Mouse (Mus musculus) CH12.LX (cell line): ENCODE results near the gene Plekhs1. TPM values are rescaled to one million over a fixed set of nuclear protein-coding genes. Genes with fewer than 3 reads are reported as not detected.

Source experiments
- DNase-seq: peaks from one replicate; pipeline ENCODE4 v3.0.0-alpha.2; 2013; ENCODE audit errors: extremely low read depth
- H3K27ac ChIP-seq: 2 replicates; pipeline ENCODE4 v1.5.1; 2012; ENCODE audit warnings: low read depth, mild to moderate bottlenecking, control low read depth, moderate library complexity; ENCODE audit not compliant: insufficient read depth
- H3K27me3 ChIP-seq: replicated peaks from 2 replicates; pipeline ENCODE3; 2012; ENCODE audit warnings: inconsistent platforms
- H3K36me3 ChIP-seq, 2 experiments: replicated peaks in 1 of 2; 2 replicates each; pipeline versions ENCODE3 to v1.6.1; 2012; ENCODE audit warnings: inconsistent platforms in 1 of 2, low read length in 1 of 2, mild to moderate bottlenecking in 1 of 2, mixed read lengths in 1 of 2, moderate library complexity in 1 of 2; ENCODE audit not compliant: control insufficient read depth in 1 of 2, insufficient read depth in 1 of 2
- H3K4me1 ChIP-seq, 2 experiments: 2 replicates each; pipeline ENCODE4 v1.6.1; 2012; ENCODE audit warnings: inconsistent platforms in 1 of 2, moderate library complexity in 1 of 2; ENCODE audit not compliant: insufficient read depth in 2 of 2, control insufficient read depth in 1 of 2
- H3K4me2 ChIP-seq: 2 replicates; pipeline ENCODE4 v1.6.1; 2012; ENCODE audit warnings: low read depth, mild to moderate bottlenecking, control low read depth; ENCODE audit not compliant: poor library complexity, insufficient read depth, severe bottlenecking
- H3K4me3 ChIP-seq, 3 experiments: fragments of 150-350 bp in 1 of 3; sonication (generic) in 1 of 3; replicated peaks in 1 of 3; 2 replicates each; pipeline versions ENCODE3 to v1.5.1; 2011 to 2012; ENCODE audit warnings: low read depth in 2 of 3, low read length in 2 of 3, mild to moderate bottlenecking in 2 of 3, moderate library complexity in 2 of 3, control low read depth in 1 of 3, improper control_type of control experiment in 1 of 3, inconsistent platforms in 1 of 3, mixed read lengths in 1 of 3; ENCODE audit not compliant: poor library complexity in 1 of 3
- H3K79me2 ChIP-seq: replicated peaks from 2 replicates; pipeline ENCODE4 v1.6.1; 2012; ENCODE audit warnings: mild to moderate bottlenecking, moderate library complexity; ENCODE audit not compliant: control insufficient read depth, poor library complexity, insufficient read depth, severe bottlenecking; ENCODE audit errors: extremely low read depth
- H3K9ac ChIP-seq: 2 replicates; pipeline ENCODE4 v1.6.1; 2012; ENCODE audit warnings: low read depth, mild to moderate bottlenecking, control low read depth, moderate library complexity; ENCODE audit not compliant: insufficient read depth
- H3K9me3 ChIP-seq: replicated peaks from 2 replicates; pipeline ENCODE3; 2012; ENCODE audit warnings: low read length, inconsistent platforms, mixed read lengths
- BHLHE40 ChIP-seq: IDR thresholded peaks from 2 replicates; pipeline ENCODE4 v1.6.1; 2011; ENCODE audit warnings: mild to moderate bottlenecking, low read depth, low read length, improper control_type of control experiment
- CTCF ChIP-seq, 2 experiments: IDR thresholded peaks in 1 of 2; conservative IDR thresholded peaks in 1 of 2; 2 replicates each; pipeline ENCODE4 v1.5.1; 2011 to 2012; ENCODE audit warnings: low read depth in 2 of 2, low read length in 2 of 2, improper control_type of control experiment in 1 of 2, inconsistent platforms in 1 of 2, mild to moderate bottlenecking in 1 of 2, moderate library complexity in 1 of 2
- E2F4 ChIP-seq: IDR thresholded peaks from 2 replicates; pipeline ENCODE4 v1.6.1; 2011; ENCODE audit warnings: low read depth, low read length, improper control_type of control experiment; ENCODE audit not compliant: insufficient replicate concordance
- ELF1 ChIP-seq: IDR thresholded peaks from 2 replicates; pipeline ENCODE4 v1.6.1; 2014; ENCODE audit warnings: low read depth, mild to moderate bottlenecking, inconsistent platforms, low read length, improper control_type of control experiment
- ETS1 ChIP-seq: conservative IDR thresholded peaks from 2 replicates; pipeline ENCODE4 v1.6.1; 2012; ENCODE audit warnings: low read depth, mild to moderate bottlenecking, inconsistent platforms, low read length, improper control_type of control experiment, moderate library complexity
- GABPA ChIP-seq: IDR thresholded peaks from 2 replicates; pipeline ENCODE4 v1.6.1; 2012; ENCODE audit warnings: low read depth, low read length, improper control_type of control experiment, inconsistent platforms; ENCODE audit not compliant: insufficient replicate concordance
- HCFC1 ChIP-seq: IDR thresholded peaks from 2 replicates; pipeline ENCODE4 v1.6.1; 2012; ENCODE audit warnings: low read depth, mild to moderate bottlenecking, inconsistent platforms, low read length, improper control_type of control experiment
- MAFK ChIP-seq: IDR thresholded peaks from 2 replicates; pipeline ENCODE4 v1.6.1; 2011; ENCODE audit warnings: low read length, improper control_type of control experiment; ENCODE audit not compliant: insufficient replicate concordance
- MAZ ChIP-seq: IDR thresholded peaks from 2 replicates; pipeline ENCODE4 v1.6.1; 2012; ENCODE audit warnings: low read depth, mild to moderate bottlenecking, inconsistent platforms, low read length, improper control_type of control experiment, moderate library complexity
- NRF1 ChIP-seq: IDR thresholded peaks from 2 replicates; pipeline ENCODE4 v1.6.1; 2014; ENCODE audit warnings: low read depth, mild to moderate bottlenecking, inconsistent platforms, low read length, improper control_type of control experiment, moderate library complexity
- PAX5 ChIP-seq: IDR thresholded peaks from 2 replicates; pipeline ENCODE4 v1.6.1; 2012; ENCODE audit warnings: low read length, inconsistent platforms, mixed read lengths
- POLR2AphosphoS2 ChIP-seq: IDR thresholded peaks from 2 replicates; pipeline ENCODE4 v1.6.1; 2011; ENCODE audit warnings: low read depth, low read length, improper control_type of control experiment
- RAD21 ChIP-seq: IDR thresholded peaks from 2 replicates; pipeline ENCODE4 v1.6.1; 2011; ENCODE audit warnings: low read depth, mild to moderate bottlenecking, low read length, improper control_type of control experiment, moderate library complexity
- RCOR1 ChIP-seq: conservative IDR thresholded peaks from 2 replicates; pipeline ENCODE4 v1.6.1; 2012; ENCODE audit warnings: low read depth, mild to moderate bottlenecking, inconsistent platforms, low read length, improper control_type of control experiment
- SMC3 ChIP-seq: IDR thresholded peaks from 2 replicates; pipeline ENCODE4 v1.6.1; 2011; ENCODE audit warnings: low read depth, low read length, improper control_type of control experiment
- TBP ChIP-seq: conservative IDR thresholded peaks from 2 replicates; pipeline ENCODE4 v1.6.1; 2011; ENCODE audit warnings: low read depth, low read length, improper control_type of control experiment
- USF2 ChIP-seq: conservative IDR thresholded peaks from 2 replicates; pipeline ENCODE4 v1.6.1; 2011; ENCODE audit warnings: low read depth, low read length, improper control_type of control experiment
- ZC3H11A ChIP-seq: IDR thresholded peaks from 2 replicates; pipeline ENCODE4 v1.6.1; 2012; ENCODE audit warnings: low read depth, mild to moderate bottlenecking, inconsistent platforms, low read length, improper control_type of control experiment
- ZKSCAN1 ChIP-seq: IDR thresholded peaks from 2 replicates; pipeline ENCODE4 v1.6.1; 2012; ENCODE audit warnings: low read depth, inconsistent platforms, low read length, improper control_type of control experiment, borderline replicate concordance
- ZMIZ1 ChIP-seq: IDR thresholded peaks from 2 replicates; pipeline ENCODE4 v1.6.1; 2012; ENCODE audit warnings: low read depth, mild to moderate bottlenecking, inconsistent platforms, low read length, improper control_type of control experiment
- ZNF384 ChIP-seq: IDR thresholded peaks from 2 replicates; pipeline ENCODE4 v1.6.1; 2012; ENCODE audit warnings: low read depth, low read length, improper control_type of control experiment, inconsistent platforms
- dilution Hi-C: fragments of 300-500 bp; cut with MboI; formaldehyde crosslinking; loops from 2 replicates; pipeline ENCODE4 v1.14.3; 2020; ENCODE audit warnings: low sequenced_read_pairs; ENCODE audit not compliant: extremely low pct_unique_long_range_greater_than_20kb, extremely low pct_ligation_motif_present
- in situ Hi-C: fragments of 300-500 bp; cut with MboI; formaldehyde crosslinking; loops from 3 replicates; pipeline ENCODE4 v1.14.3; 2019; ENCODE audit warnings: low sequenced_read_pairs, low pct_ligation_motif_present, low pct_unique_long_range_greater_than_20kb, mixed read lengths
- polyA plus RNA-seq: library from polyadenylated mRNA; unstranded; fragments of >175 nt; gene quantifications from 2 replicates; pipeline ENCODE4 v1.2.1, GENCODE M21; 2012; ENCODE audit warnings: low read depth; ENCODE audit not compliant: insufficient read length
- total RNA-seq, 2 experiments: library from RNA; depleted of rRNA; stranded (reverse); fragments of 300-350 nt in 1 of 2; fragments of >200 nt in 1 of 2; gene quantifications; 2 replicates each; pipeline ENCODE4 v1.2.3; 2012 to 2014

The Plekhs1 gene
- total and polyA plus RNA-seq, 3 experiments, result not detected

DNA sequence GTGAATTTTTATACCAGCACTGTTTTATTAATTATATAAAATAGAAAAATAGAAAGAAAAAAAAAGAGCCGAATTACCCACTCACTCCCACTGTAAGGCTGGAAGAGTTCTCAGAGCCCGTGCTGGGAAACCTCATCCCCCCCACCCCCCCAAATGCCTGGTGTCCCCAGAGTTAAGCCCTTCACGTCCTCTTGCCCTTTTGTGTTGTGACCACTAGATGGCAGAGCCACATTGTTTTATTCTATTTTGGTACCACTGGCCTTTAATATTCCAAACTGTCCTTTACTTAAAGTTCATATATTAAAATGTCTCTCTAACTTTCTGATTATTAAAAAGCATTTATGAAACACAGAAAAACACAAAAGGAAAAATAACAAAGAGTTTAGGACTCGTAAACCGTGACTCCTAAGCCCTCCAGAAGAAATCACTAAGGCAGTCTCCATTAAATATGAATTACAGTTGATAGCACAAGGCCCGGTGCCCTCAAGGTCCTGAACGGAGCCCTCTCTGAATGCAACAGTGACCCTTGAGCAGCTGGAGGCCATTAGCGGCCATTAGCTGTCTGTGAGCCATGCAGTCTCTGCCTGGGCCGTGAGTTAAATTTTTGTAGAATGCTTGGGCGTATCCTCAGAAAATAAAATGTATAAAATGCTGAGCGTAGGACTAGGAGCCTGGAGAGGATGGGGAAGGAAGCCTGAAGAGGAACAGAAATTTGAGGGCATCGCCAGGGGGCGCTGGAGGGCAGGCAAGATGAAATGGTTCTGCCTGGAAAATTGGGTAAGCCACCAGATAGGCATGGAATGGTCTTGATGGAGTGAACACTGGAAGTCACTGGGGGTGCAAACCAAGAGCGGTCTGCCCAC is 38.7 kb upstream of the Plekhs1 start:
- no peak overlapping the region for H3K27ac ChIP-seq
- in situ Hi-C loops (loop anchor here (10.0 kb wide), 1 partner anchor 482 kb away; no protein-coding TSS in a partner anchor), dilution Hi-C loops (no loop called here)
- no peak overlapping the region for H3K4me3 ChIP-seq
- no peaks in the 10 kb centered on the region for H3K27me3 ChIP-seq
- TF ChIP-seq SMC3 (peak; percentile 70), ZKSCAN1 (no peak), CTCF (conservative IDR thresholded peaks at IDR 0.05 in 1 of 2, IDR thresholded peaks at IDR 0.05 in 1 of 2; ENCODE audit: low read depth in 2 of 2, low read length in 2 of 2) (peak; percentile 45 to 78; a peak in 3 of 4 replicates), USF2 (no peak), ELF1 (0 out of 2 replicates have a peak, but pooled peaks have one; percentile 17), RAD21 (peak; percentile 66)
- DNase-seq, result peak; percentile 58
- no peaks in the 10 kb centered on the region for H3K9me3 ChIP-seq
- peaks cover 0 to 6% of the 10 kb centered on the region in 2 experiments for H3K36me3 ChIP-seq
- peaks cover 0 to 3% of the 10 kb centered on the region in 2 experiments; a peak in 2 of 4 replicates for H3K4me1 ChIP-seq
- no peaks in the 10 kb centered on the region for H3K79me2 ChIP-seq
- H3K4me2 ChIP-seq, result 0 out of 2 replicates have a peak overlapping the region, but pooled peaks have one; percentile 11
- H3K9ac ChIP-seq, result no peak overlapping the region

GRCm38 (mm10) chr19:56423370-56423769 is 38.1 kb upstream of the Plekhs1 start:
- in situ Hi-C loops, result loop anchor here (10.0 kb wide), 1 partner anchor 481 kb away; no protein-coding TSS in a partner anchor
- TF ChIP-seq HCFC1 (no peak), ZC3H11A (no peak), ZMIZ1 (no peak), NRF1 (no peak), POLR2AphosphoS2 (no peak), CTCF (conservative IDR thresholded peaks at IDR 0.05 in 1 of 2, IDR thresholded peaks at IDR 0.05 in 1 of 2; ENCODE audit: low read depth in 2 of 2, low read length in 2 of 2) (no peak), MAZ (no peak), MAFK (no peak), ETS1 (no peak), ZNF384 (no peak), E2F4 (no peak), PAX5 (no peak), ELF1 (no peak), BHLHE40 (no peak), USF2 (no peak), SMC3 (no peak), GABPA (no peak), TBP (no peak), RCOR1 (no peak)
- TF ChIP-seq, all 38 proteins: peak for 0
- no peak overlapping the region for H3K9ac ChIP-seq
- H3K4me2 ChIP-seq, result no peak overlapping the region
- peaks cover 0 to 3% of the 10 kb centered on the region in 2 experiments; a peak in 2 of 4 replicates for H3K4me1 ChIP-seq
- no peaks in the 10 kb centered on the region for H3K27me3 ChIP-seq
- H3K36me3 ChIP-seq, result peaks cover 0 to 6% of the 10 kb centered on the region in 2 experiments
- DNase-seq, result no peak
- dilution Hi-C loops, result no loop called here
- no peaks in the 10 kb centered on the region for H3K9me3 ChIP-seq
- no peak overlapping the region for H3K4me3 ChIP-seq
- H3K79me2 ChIP-seq, result no peaks in the 10 kb centered on the region
- no peak overlapping the region for H3K27ac ChIP-seq
